Mouse (Mus musculus) lung, postnatal 14 days (tissue): ENCODE measurements around the gene Pnmal1.
"Not testable (repeated sequence)": the region's sequence is repeated elsewhere in the genome, so short reads cannot be mapped to it uniquely, and the experiment has no call there.

ENCODE experiments used
- DNase-seq: peaks from one replicate; pipeline ENCODE4 v3.0.0; 2021

The Pnmal1 gene

GRCm38 (mm10) chr7:16953776-16954175, 5.7 kb upstream of the Pnmal1 start:
- not testable (repeated sequence) for DNase-seq

- no peak for DNase-seq
Observed at GRCm38 (mm10) chr7:16955712-16956111, 3.8 kb upstream of the Pnmal1 start.

DNA sequence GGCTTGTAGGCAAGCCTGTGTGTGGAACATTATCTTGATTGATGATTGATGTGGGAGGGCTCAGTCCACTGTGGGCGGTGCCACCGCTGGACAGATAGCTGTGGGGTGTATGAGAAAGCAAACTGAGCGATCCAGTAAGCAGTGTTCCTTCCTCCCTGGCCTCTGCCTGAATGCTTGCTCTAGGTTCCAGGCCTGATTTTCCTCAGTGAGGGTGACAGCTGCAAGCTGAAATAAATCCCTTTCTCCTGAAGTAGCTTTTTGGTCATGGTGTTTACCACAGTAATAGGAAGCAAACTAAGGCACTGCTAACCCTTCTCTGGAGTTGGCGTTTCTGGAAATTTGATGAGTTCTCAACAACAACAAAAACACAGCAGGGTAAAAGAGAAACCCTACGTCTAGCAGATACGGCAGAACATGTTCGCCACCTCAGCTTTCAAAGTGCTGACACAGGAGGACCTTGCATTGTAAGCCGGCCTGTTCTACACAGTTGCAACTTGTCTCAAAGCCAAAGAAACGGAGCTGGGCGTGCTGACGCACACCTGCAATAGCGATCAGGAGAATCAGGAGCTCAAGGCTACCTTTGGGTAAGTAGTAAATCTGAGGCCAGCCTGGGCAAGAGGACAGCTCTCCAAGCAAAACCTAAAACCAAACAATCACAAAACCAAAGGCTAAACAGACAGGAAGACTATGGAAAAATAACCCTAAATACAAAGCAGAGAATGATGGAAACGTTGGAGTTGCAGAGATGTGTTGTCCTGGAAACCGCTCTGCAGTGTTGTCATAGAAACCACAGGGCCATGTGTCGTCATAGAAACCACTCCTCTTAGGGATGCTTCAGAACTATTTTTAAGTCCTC, 2.8 kb upstream of the Pnmal1 start:
- DNase-seq: no peak

GRCm38 (mm10) chr7:16961678-16962077, 2.2 kb downstream of the Pnmal1 start:
- DNase-seq: no peak

DNA sequence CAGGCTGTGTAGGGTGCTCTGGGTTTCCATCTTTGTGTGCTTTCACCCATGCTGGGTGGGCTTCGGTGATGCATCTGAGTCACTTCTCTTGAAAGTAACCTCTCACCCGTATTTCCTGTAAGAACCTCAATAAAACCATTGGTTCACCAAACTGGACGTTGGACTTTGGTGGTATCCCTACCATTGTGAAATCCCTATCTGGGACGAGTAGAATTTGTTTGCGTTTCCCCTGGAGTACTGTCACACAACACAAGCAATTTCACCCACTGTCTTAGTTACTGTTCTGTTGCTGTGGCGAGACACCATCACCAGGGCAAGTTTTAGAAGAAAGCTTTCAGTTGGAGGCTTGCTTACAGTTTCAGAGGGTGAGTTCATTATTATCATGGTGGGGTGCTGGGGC, 8.9 kb downstream of the Pnmal1 start:
- no peak for DNase-seq

- no peak for DNase-seq
Observed at GRCm38 (mm10) chr7:16971160-16971559, 11.7 kb downstream of the Pnmal1 start.

DNA sequence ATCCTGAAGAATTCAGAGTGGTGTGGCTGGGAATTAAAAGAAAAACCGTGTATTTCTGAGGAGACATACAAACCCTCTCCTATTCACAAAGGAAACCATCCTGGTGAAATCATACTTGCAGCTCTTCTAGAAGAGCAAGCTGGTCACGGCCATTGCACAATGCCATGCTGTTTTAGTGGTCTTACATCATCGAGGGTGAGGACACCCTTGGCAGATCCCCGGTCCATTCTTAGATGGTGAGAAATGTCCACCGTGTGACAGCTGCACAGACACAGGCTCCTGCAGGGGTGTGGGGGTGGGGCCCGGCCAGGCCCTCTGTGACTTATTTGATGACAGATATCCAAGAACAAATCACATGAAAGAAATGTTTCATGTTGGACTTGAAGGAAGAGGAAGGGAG, 14.5 kb downstream of the Pnmal1 start:
- peak; percentile 61 for DNase-seq

GRCm38 (mm10) chr7:16976298-16976697, 16.8 kb downstream of the Pnmal1 start:
- DNase-seq: no peak

- DNase-seq: no peak
Observed at GRCm38 (mm10) chr7:16978173-16978572, 18.7 kb downstream of the Pnmal1 start.

GRCm38 (mm10) chr7:16978593-16978992, 19.1 kb downstream of the Pnmal1 start:
- DNase-seq: no peak

DNA sequence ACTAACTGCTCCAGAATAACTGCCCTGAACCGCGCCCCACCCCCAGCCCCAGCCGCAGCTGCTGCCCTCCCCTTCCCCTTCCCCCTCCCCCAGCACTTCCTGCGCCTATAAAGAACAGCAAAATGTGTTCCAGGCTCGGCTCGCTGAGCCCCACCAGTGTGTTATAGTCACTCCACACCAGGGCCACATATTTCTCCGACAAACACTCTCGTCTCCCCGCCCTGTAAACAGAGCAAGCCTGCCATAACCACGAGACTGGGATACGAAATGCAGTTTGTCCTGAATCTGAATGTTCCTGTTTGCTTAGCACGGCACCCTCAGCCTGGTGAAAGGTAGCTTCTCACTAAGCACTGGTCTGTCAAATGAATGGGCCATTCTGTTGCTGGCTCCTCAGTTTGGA, 20.9 kb downstream of the Pnmal1 start:
- DNase-seq: peak; percentile 50

- DNase-seq: peak; percentile 41
Observed at GRCm38 (mm10) chr7:16982859-16983568, 23.5 kb downstream of the Pnmal1 start, which contains the start of gene Gm42372. Gene Gm42372, plus strand, starts transcription at chr7:16983086.

DNA sequence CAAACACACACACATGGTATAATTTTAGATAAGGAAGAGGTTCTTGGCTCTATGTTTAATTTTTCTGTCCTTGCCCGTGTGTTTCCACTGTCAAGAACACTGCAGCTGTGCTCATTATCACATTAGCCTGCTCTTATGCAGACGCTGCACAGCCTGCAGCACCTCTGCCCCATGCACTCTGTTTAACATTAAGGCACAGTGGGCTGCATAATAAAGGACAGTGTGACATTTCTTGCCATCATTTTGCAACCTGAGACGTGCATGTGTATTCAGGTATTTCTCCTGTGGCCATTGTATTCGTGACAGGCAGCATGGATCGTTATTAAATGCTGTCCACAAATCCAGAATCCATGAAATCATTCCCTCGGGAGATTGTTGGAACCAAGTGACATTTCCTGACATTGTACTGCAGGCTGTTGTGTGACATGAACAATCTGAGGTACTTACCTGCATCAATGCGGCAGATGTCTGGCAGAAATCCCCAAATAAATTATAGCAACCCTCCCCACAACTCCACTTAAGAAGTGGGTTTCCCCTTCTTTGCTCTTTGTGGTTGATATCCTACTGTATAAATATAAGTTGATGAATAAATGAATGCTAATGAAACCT, 28.2 kb downstream of the Pnmal1 start:
- no peak for DNase-seq

DNA sequence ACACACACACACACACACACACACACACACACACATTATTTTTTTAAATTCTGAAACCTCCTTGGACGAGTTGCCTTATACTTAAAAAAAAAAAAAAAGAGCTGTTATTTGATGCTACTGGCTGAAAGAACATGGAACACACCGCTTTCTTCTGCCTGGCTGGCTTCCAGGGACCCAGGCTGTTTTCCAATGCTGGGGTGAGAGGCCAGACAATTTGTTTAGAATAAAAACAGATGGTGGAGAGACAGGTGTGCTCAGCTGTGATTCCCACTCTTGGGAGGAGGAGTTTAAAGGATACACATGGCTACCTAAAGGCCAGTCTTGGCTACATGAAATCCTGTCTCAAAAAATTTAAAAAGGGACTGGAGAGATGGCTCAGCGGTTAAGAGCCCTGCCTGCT, 28.9 kb downstream of the Pnmal1 start:
- peak; percentile 73 for DNase-seq

DNA sequence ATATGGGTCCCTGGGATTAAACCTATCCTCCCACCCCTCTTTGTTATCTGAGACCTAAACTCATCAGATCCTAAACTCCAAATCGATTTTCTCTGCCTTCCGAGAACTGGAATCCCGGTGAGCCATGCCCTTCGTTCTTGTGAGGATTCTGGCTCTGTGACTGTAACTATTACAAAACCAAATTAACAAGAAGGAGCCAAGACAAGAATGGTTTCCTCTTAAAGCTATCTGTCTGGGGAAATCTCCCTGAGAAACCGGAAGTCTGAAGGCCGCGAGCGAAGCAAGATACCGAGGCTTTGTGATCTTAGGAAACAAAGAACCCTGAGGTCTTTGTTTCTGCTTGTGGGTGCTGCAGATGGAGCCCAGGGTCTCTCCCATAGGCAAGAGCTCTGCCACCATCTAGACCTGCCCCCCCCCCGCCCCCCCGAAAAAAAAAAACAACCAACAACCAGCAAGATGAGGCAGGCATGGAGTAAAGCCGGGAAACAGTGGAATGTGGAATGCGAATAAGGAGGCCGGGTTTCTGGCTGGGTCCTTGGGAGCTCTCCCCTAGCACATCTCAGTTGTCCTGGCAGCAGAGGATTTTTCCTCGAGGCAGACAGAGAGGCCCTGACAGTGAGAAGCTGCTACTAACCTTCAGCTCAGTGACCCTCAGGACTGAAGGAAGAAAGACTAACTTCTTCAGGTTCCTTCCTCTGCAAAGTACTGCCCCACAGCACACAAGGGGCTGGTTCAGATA, 30.7 kb downstream of the Pnmal1 start:
- DNase-seq: peak; percentile 23

DNA sequence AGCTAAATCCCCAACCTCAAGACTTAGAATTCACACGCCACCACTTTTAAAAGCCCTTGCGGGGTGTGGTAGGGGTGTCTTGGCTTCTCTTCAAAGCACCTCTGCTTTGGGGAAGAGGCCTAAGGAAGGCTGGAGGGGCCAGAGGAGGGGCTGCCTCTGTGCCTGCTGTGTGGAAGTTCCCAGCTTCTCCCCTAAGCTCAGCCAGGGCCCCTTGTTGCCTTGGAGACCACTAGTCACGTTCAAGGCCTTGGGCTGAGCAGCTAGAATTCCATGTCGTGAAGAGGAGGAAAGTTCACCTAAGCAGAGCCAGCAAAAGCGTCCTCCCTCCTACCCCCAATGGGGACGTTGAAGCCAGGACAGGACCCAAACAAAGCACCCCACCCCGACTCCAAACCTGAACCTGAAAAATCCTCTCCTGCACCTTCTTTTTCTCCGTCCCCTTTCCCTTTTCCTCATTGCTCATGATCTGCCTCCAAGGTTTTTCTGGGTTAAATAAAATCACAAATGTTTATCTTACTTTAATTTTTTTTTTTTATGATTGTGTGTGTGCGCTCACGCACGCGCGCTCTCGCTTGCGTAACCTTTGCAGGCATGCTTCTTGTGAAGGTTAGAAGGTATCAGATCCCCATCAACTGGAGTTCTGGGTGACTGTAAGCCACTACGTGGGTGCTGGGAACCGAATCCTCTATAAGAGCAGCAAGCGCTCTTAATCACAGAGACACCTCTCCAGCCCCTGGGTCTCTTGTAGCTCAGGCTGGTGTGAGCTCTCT, 32.4 kb downstream of the Pnmal1 start:
- DNase-seq: no peak

DNA sequence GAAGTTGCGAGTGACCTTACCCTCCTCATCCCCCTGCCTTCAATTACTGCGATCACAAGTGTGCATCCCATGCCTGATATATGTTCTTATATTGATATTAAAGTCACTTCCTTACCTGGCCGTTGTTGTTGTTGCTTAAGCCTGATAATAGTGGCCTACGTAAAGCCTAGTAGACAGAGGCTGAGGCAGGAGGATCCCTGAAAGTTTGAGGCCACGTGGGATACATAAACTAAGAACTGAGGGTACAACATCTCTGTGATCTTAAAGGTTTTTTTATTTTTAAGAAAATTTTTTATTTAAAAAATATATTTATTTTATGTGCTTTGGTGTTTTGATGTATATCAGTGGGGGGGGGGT, 33.0 kb downstream of the Pnmal1 start, which contains the start of gene Ccdc8:
Ccdc8 (plus strand) TSS at position 258 of the 357 bp plus-strand sequence.
- DNase-seq: no peak

GRCm38 (mm10) chr7:16993651-16994399, 34.3 kb downstream of the Pnmal1 start:
- DNase-seq: peak; percentile 75

DNA sequence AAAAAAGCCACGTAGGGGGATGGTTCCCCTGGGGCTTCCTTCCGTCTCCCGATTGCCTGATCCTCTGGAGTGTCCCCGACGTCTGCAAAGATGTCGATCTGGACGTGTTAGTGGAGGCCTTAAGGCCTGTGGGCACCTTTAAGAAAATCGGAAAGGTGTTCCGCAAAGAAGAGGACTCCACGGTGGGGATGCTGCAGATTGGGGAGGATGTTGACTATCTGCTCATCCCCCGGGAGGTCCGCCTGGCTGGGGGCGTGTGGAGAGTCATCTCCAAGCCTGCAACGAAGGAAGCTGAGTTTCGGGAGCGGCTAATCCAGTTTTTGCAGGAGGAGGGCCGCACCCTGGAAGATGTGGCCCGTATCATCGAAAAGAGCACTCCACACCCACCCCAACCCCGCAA, 34.9 kb downstream of the Pnmal1 start:
- DNase-seq: no peak

- no peak for DNase-seq
Observed at GRCm38 (mm10) chr7:16995345-16995744, 35.9 kb downstream of the Pnmal1 start.

- no peak for DNase-seq
Observed at GRCm38 (mm10) chr7:16999233-16999632, 39.8 kb downstream of the Pnmal1 start.
